In genomic region chr15:97002752-97003151, GRCm38 (mm10) we compare ENCODE assay signal across 8 mouse cellular contexts. TPM values are rescaled to one million over a fixed set of nuclear protein-coding genes. Genes with fewer than 3 reads are reported as not detected.
DNase-seq lines count a peak whose midpoint lies in the region; ATAC-seq and TF ChIP-seq lines count a peak whose summit lies in the region.
"Had no signal": no experiment of that assay in that cellular context is flagged by ENCODE, and none has a peak within 500 bp of the region (broad histone marks: within the 10 kb centered on the region; RNA-seq: fewer than 3 reads in every experiment).

No protein-coding gene starts in this region.

- no peak for TF ChIP-seq CTCF in liver, postnatal 0 days (IDR thresholded peaks at IDR 0.05; ENCODE audit: low read depth)
- TF ChIP-seq CTCF in kidney, postnatal 0 days (IDR thresholded peaks at IDR 0.05; ENCODE audit: low read depth), result no peak

- H3K4me3 ChIP-seq in liver, embryonic 11.5 days (ENCODE audit: low read depth, low read length), result peak overlapping the region; percentile 29; the same call in 1 of the 2 replicates
- no peak overlapping the region for H3K4me3 ChIP-seq in liver, postnatal 0 days (ENCODE audit: low read depth, low read length)
- H3K4me3 ChIP-seq in forebrain, embryonic 11.5 days (ENCODE audit: low read depth, low read length), result 0 out of 2 replicates have a peak overlapping the region, but pooled peaks have one; percentile 2
- no peak overlapping the region for H3K4me3 ChIP-seq in kidney, postnatal 0 days (replicated peaks; ENCODE audit: low read depth, low read length)

- TF ChIP-seq EP300 in liver, postnatal 0 days (IDR thresholded peaks at IDR 0.05; ENCODE audit: low read depth), result no peak

- 74% methylated on average over 12 of the region's 12 CpGs for WGBS in liver, embryonic 11.5 days
- 76% methylated on average over 12 of the region's 12 CpGs for WGBS in liver, postnatal 0 days (ENCODE audit: insufficient replicate concordance)
- 71% methylated on average over 12 of the region's 12 CpGs for WGBS in forebrain, embryonic 11.5 days
- 73% methylated on average over 12 of the region's 12 CpGs for WGBS in kidney, postnatal 0 days

- peak overlapping the region; percentile 15 for H3K4me2 ChIP-seq in liver, embryonic 11.5 days
- H3K4me2 ChIP-seq in liver, postnatal 0 days (ENCODE audit: low read depth, low read length), result no peak overlapping the region
- H3K4me2 ChIP-seq in forebrain, embryonic 11.5 days (ENCODE audit: low read depth, low read length, severe bottlenecking), result peak overlapping the region; percentile 19; the same call in 1 of the 2 replicates
- peak overlapping the region; percentile 26 for H3K4me2 ChIP-seq in kidney, postnatal 0 days (ENCODE audit: low read length)

- 0 out of 2 replicates have a peak, but pooled peaks cover 2% of the 10 kb centered on the region for H3K36me3 ChIP-seq in liver, embryonic 11.5 days (ENCODE audit: control insufficient read depth, insufficient read depth, low read length)
- peaks cover 21% of the 10 kb centered on the region for H3K36me3 ChIP-seq in liver, postnatal 0 days (replicated peaks; ENCODE audit: insufficient read depth, low read length)
- H3K36me3 ChIP-seq in forebrain, embryonic 11.5 days (ENCODE audit: control insufficient read depth, insufficient read depth, low read length), result no peaks in the 10 kb centered on the region
- no peaks in the 10 kb centered on the region for H3K36me3 ChIP-seq in kidney, postnatal 0 days (ENCODE audit: insufficient read depth, low read length)

- H3K4me1 ChIP-seq in liver, embryonic 11.5 days (replicated peaks; ENCODE audit: control insufficient read depth, insufficient read depth, low read length), result peaks cover 28% of the 10 kb centered on the region
- peaks cover 24% of the 10 kb centered on the region for H3K4me1 ChIP-seq in liver, postnatal 0 days (ENCODE audit: insufficient read depth)
- no peaks in the 10 kb centered on the region for H3K4me1 ChIP-seq in forebrain, embryonic 11.5 days (replicated peaks; ENCODE audit: control insufficient read depth, insufficient read depth, low read length)
- H3K4me1 ChIP-seq in kidney, postnatal 0 days (replicated peaks; ENCODE audit: insufficient read depth, low read length), result peaks cover 14% of the 10 kb centered on the region

- no peak; the same call in 1 of the 2 replicates for ATAC-seq in liver, embryonic 11.5 days (replicated peaks; ENCODE audit: low FRiP score)
- ATAC-seq in liver, postnatal 0 days, result no peak
- no peak for ATAC-seq in forebrain, embryonic 11.5 days (replicated peaks; ENCODE audit: low FRiP score)
- no peak; the same call in 1 of the 2 replicates for ATAC-seq in kidney, postnatal 0 days (replicated peaks; ENCODE audit: low FRiP score, low read depth)

- H3K9me3 ChIP-seq in liver, embryonic 11.5 days (ENCODE audit: control insufficient read depth, low read length), result no peaks in the 10 kb centered on the region
- H3K9me3 ChIP-seq in liver, postnatal 0 days (ENCODE audit: low read length), result no peaks in the 10 kb centered on the region
- no peaks in the 10 kb centered on the region for H3K9me3 ChIP-seq in forebrain, embryonic 11.5 days (ENCODE audit: control insufficient read depth, low read length)
- H3K9me3 ChIP-seq in kidney, postnatal 0 days (replicated peaks; ENCODE audit: low read length), result no peaks in the 10 kb centered on the region

- no peak overlapping the region for H3K9ac ChIP-seq in liver, embryonic 11.5 days (ENCODE audit: low read depth, low read length)
- no peak overlapping the region for H3K9ac ChIP-seq in liver, postnatal 0 days (replicated peaks)
- H3K9ac ChIP-seq in forebrain, embryonic 11.5 days (ENCODE audit: low read length), result no peak overlapping the region
- no peak overlapping the region for H3K9ac ChIP-seq in kidney, postnatal 0 days (ENCODE audit: low read depth, low read length)

- H3K27ac ChIP-seq in liver, embryonic 11.5 days (ENCODE audit: low read depth, low read length), result no peak overlapping the region
- H3K27ac ChIP-seq in liver, postnatal 0 days (ENCODE audit: low read depth), result no peak overlapping the region
- no peak overlapping the region for H3K27ac ChIP-seq in forebrain, embryonic 11.5 days (ENCODE audit: low read depth, low read length)
- no peak overlapping the region for H3K27ac ChIP-seq in kidney, postnatal 0 days

- no peak for DNase-seq in liver, embryonic 11.5 days (ENCODE audit: low spot score)
- no peak for DNase-seq in liver, postnatal 0 days
- no peak for DNase-seq in forebrain, embryonic 11.5 days (ENCODE audit: low spot score)
- DNase-seq in kidney, postnatal 0 days (ENCODE audit: low spot score), result peak; percentile 5
- DNase-seq in retina, postnatal 1 day, result peak; percentile 20
- DNase-seq in T-cell, adult 2 months (ENCODE audit: low spot score), result no peak
- no peak for DNase-seq in thymus, postnatal 25 days
- DNase-seq: adrenal gland, postnatal 10 days had no signal

- H3K27me3 ChIP-seq in liver, embryonic 11.5 days (replicated peaks; ENCODE audit: control insufficient read depth, insufficient read depth, low read length), result no peaks in the 10 kb centered on the region
- no peaks in the 10 kb centered on the region for H3K27me3 ChIP-seq in liver, postnatal 0 days (ENCODE audit: insufficient read depth, low read length)
- no peaks in the 10 kb centered on the region for H3K27me3 ChIP-seq in forebrain, embryonic 11.5 days (ENCODE audit: control insufficient read depth, insufficient read depth, low read length)
- H3K27me3 ChIP-seq in kidney, postnatal 0 days (ENCODE audit: insufficient read depth, low read length), result no peaks in the 10 kb centered on the region

RNA-seq across cellular contexts. Expression of gene Slc38a4, which starts 53.0 kb away (rescaled TPM):
- 74.8 and 84.2 TPM in 2 replicates for polyA plus RNA-seq in liver, embryonic 11.5 days (2014; fragmentation: Nextera tagmentation; extraction: Ambion mirVana)
- 295 and 302 TPM in 2 replicates for polyA plus RNA-seq in liver, postnatal 0 days (2015; fragmentation: Nextera tagmentation; extraction: Ambion mirVana)
- 20.5 TPM in 2 replicates for polyA plus RNA-seq in forebrain, embryonic 11.5 days (2014; fragmentation: Nextera tagmentation; extraction: Ambion mirVana)
- polyA plus RNA-seq in kidney, postnatal 0 days (2015; fragmentation: Nextera tagmentation; extraction: Ambion mirVana), result 38.4 and 41.3 TPM in 2 replicates

Comparison
In these comparisons a context has a peak if more than half of its experiments do, and no peak if none do; other contexts are left out.
1. H3K4me3 ChIP-seq: peak in liver, embryonic 11.5 days (single experiment) and forebrain, embryonic 11.5 days (single experiment); none in liver, postnatal 0 days (single experiment) and kidney, postnatal 0 days (single experiment).
2. DNase-seq: peak in kidney, postnatal 0 days (single experiment) and retina, postnatal 1 day (single experiment); none in liver, embryonic 11.5 days (single experiment), liver, postnatal 0 days (single experiment), forebrain, embryonic 11.5 days (single experiment), T-cell, adult 2 months (single experiment) and thymus, postnatal 25 days (single experiment).